Mouse (Mus musculus): ENCODE data around the gene Col12a1.

Gene Col12a1

GRCm38 (mm10) chr9:79718481-79719370, at the start of gene Col12a1:
TSS of gene Col12a1 (minus strand) at chr9:79718831.
- no peak for DNase-seq (ENCODE audit: low spot score)

GRCm38 (mm10) chr9:79766991-79767545, 48.4 kb upstream of the Col12a1 start:
- DNase-seq (ENCODE audit: low spot score) = no peak

GRCm38 (mm10) chr9:79765329-79765728, 46.7 kb upstream of the Col12a1 start:
- no peak for DNase-seq (ENCODE audit: low spot score)

- no peak for DNase-seq (ENCODE audit: low spot score)
These were observed 43.9 kb upstream of the Col12a1 start for GRCm38 (mm10) chr9:79762519-79762918.

- no peak for DNase-seq (ENCODE audit: low spot score)
These were observed 41.4 kb upstream of the Col12a1 start for GRCm38 (mm10) chr9:79760076-79760475.

GRCm38 (mm10) chr9:79759385-79760005, 40.9 kb upstream of the Col12a1 start, which contains the start of gene Cox7a2:
TSS of gene Cox7a2 (minus strand) at chr9:79759878.
- peak; percentile 95 for DNase-seq (ENCODE audit: low spot score)

GRCm38 (mm10) chr9:79755311-79755710, 36.7 kb upstream of the Col12a1 start:
- no peak for DNase-seq (ENCODE audit: low spot score)

GRCm38 (mm10) chr9:79751846-79752245, 33.2 kb upstream of the Col12a1 start:
- no peak for DNase-seq (ENCODE audit: low spot score)

GRCm38 (mm10) chr9:79750709-79751108, 32.1 kb upstream of the Col12a1 start:
- no peak for DNase-seq (ENCODE audit: low spot score)

GRCm38 (mm10) chr9:79745036-79745435, 26.4 kb upstream of the Col12a1 start:
- no peak for DNase-seq (ENCODE audit: low spot score)

- DNase-seq (ENCODE audit: low spot score) = no peak
These were observed 17.0 kb upstream of the Col12a1 start for GRCm38 (mm10) chr9:79735608-79736007.

GRCm38 (mm10) chr9:79730301-79730700, 11.7 kb upstream of the Col12a1 start:
- no peak for DNase-seq (ENCODE audit: low spot score)

GRCm38 (mm10) chr9:79723090-79723489, 4.5 kb upstream of the Col12a1 start:
- no peak for DNase-seq (ENCODE audit: low spot score)

GRCm38 (mm10) chr9:79721056-79721455, 2.4 kb upstream of the Col12a1 start:
- DNase-seq (ENCODE audit: low spot score) = no peak

GRCm38 (mm10) chr9:79720143-79720542, 1.5 kb upstream of the Col12a1 start:
- no peak for DNase-seq (ENCODE audit: low spot score)

- no peak for DNase-seq (ENCODE audit: low spot score)
These were observed 820 bp upstream of the Col12a1 start for GRCm38 (mm10) chr9:79719451-79719850.

- no peak for DNase-seq (ENCODE audit: low spot score)
These were observed 675 bp downstream of the Col12a1 start for GRCm38 (mm10) chr9:79717836-79718475.

GRCm38 (mm10) chr9:79716909-79717835, 1.5 kb downstream of the Col12a1 start:
- no peak for DNase-seq (ENCODE audit: low spot score)

- no peak for DNase-seq (ENCODE audit: low spot score)
These were observed 2.1 kb downstream of the Col12a1 start for GRCm38 (mm10) chr9:79716496-79716895.

- DNase-seq (ENCODE audit: low spot score) = no peak
These were observed 4.1 kb downstream of the Col12a1 start for GRCm38 (mm10) chr9:79714471-79715045.
